ENCODE assay signal across 21 mouse cellular contexts in genomic region chr10:93730514-93730913, GRCm38 (mm10).
DNase-seq lines count a peak whose midpoint lies in the region; ATAC-seq and TF ChIP-seq lines count a peak whose summit lies in the region.
"Had no signal": no experiment of that assay in that cellular context is flagged by ENCODE, and none has a peak within 500 bp of the region (broad histone marks: within the 10 kb centered on the region; RNA-seq: fewer than 3 reads in every experiment).

No protein-coding gene starts in this region.

- no peaks in the 10 kb centered on the region for H3K27me3 ChIP-seq in hindbrain, postnatal 0 days (ENCODE audit: insufficient read depth, low read length)
- no peaks in the 10 kb centered on the region for H3K27me3 ChIP-seq in hindbrain, embryonic 10.5 days (ENCODE audit: insufficient read depth, poor library complexity, severe bottlenecking)
- H3K27me3 ChIP-seq: Patski had no signal

- peak; percentile 21 for DNase-seq in hindbrain, postnatal 0 days (ENCODE audit: low spot score)
- DNase-seq in hindbrain, embryonic 10.5 days (ENCODE audit: low spot score): no peak
- peak; percentile 87 for DNase-seq in brain, adult 2 months (ENCODE audit: low read depth, low spot score)
- peak; percentile 71 for DNase-seq in cerebellum, adult 11-12 months
- DNase-seq in cerebellum, postnatal 25 days: peak; percentile 63 to 70
- DNase-seq in lung, adult 18-20 months: no peak
- no peak for DNase-seq in adrenal gland, adult 8-10 months
- DNase-seq in lung, postnatal 25 days (ENCODE audit: low spot score): no peak
- DNase-seq: adrenal gland, postnatal 25 days; embryo, embryonic 11 days; kidney, adult 2 months; kidney, postnatal 25 days; layer of hippocampus, postnatal 36 days; lung, postnatal 36 days; right cerebral cortex, postnatal 25 days; thymus, postnatal 4 days had no signal

- H3K4me1 ChIP-seq in hindbrain, postnatal 0 days (ENCODE audit: insufficient read depth, low read length): no peaks in the 10 kb centered on the region
- H3K4me1 ChIP-seq in hindbrain, embryonic 10.5 days (replicated peaks): peaks cover 13% of the 10 kb centered on the region

- 68% methylated on average over 6 of the region's 6 CpGs for WGBS in hindbrain, postnatal 0 days
- WGBS in hindbrain, embryonic 10.5 days: 89% methylated on average over 6 of the region's 6 CpGs

- H3K4me2 ChIP-seq in hindbrain, postnatal 0 days (ENCODE audit: low read depth, low read length): no peak overlapping the region
- H3K4me2 ChIP-seq: midbrain, embryonic 11.5 days had no signal

- H3K4me3 ChIP-seq in hindbrain, postnatal 0 days (ENCODE audit: low read length): no peak overlapping the region
- no peak overlapping the region for H3K4me3 ChIP-seq in hindbrain, embryonic 10.5 days

- H3K27ac ChIP-seq in hindbrain, postnatal 0 days: no peak overlapping the region
- no peak overlapping the region for H3K27ac ChIP-seq in hindbrain, embryonic 10.5 days

- H3K9me3 ChIP-seq in hindbrain, postnatal 0 days (ENCODE audit: low read length): no peaks in the 10 kb centered on the region
- no peaks in the 10 kb centered on the region for H3K9me3 ChIP-seq in hindbrain, embryonic 10.5 days

- no peaks in the 10 kb centered on the region for H3K36me3 ChIP-seq in hindbrain, postnatal 0 days (ENCODE audit: insufficient read depth, low read length)
- H3K36me3 ChIP-seq in hindbrain, embryonic 10.5 days: peaks cover 13% of the 10 kb centered on the region

- no peak overlapping the region for H3K9ac ChIP-seq in hindbrain, postnatal 0 days (replicated peaks; ENCODE audit: low read length)
- H3K9ac ChIP-seq: liver, embryonic 14.5 days had no signal

- ATAC-seq in hindbrain, postnatal 0 days: no peak
- ATAC-seq: activated CD4-positive, CD25-positive, alpha-beta regulatory T cell, adult 4 months; hindbrain, embryonic 16.5 days; Patski had no signal

- TF ChIP-seq CTCF in hindbrain, postnatal 0 days (IDR thresholded peaks at IDR 0.05; ENCODE audit: low read depth): no peak

Comparison
In these comparisons a context has a peak if more than half of its experiments do, and no peak if none do; other contexts are left out.
1. DNase-seq: peak in hindbrain, postnatal 0 days (single experiment), brain, adult 2 months (single experiment), cerebellum, adult 11-12 months (single experiment) and cerebellum, postnatal 25 days (2 of 2); none in hindbrain, embryonic 10.5 days (single experiment), lung, adult 18-20 months (0 of 2), adrenal gland, adult 8-10 months (single experiment) and lung, postnatal 25 days (single experiment).